Mouse (Mus musculus): ENCODE results near the gene Uimc1.

Uimc1 gene

GRCm38 (mm10) chr13:55040016-55040415 lies 60.1 kb downstream of the Uimc1 start:
- in situ Hi-C loops (cut with MboI), result no loop called here

DNA sequence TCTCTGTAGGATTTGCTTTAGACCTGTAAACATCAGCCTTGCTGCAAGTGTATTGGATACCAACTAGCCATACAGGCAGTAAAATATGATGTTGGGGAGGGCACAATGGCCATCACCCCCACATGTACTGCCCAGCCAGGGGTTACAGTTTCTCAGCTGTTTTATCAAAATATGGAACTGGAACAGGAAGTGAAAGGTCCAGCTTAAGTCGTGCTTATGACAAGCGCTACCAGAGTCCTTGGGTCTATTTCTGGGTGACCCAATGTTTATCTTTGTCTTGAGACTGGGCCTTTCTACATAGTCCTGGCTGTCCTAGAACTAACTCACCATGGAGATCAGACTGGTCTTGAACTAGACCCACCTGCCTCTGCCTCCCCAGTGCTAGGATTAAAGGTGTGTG lies 75.9 kb downstream of the Uimc1 start:
- in situ Hi-C loops (cut with MboI), result no loop called here

DNA sequence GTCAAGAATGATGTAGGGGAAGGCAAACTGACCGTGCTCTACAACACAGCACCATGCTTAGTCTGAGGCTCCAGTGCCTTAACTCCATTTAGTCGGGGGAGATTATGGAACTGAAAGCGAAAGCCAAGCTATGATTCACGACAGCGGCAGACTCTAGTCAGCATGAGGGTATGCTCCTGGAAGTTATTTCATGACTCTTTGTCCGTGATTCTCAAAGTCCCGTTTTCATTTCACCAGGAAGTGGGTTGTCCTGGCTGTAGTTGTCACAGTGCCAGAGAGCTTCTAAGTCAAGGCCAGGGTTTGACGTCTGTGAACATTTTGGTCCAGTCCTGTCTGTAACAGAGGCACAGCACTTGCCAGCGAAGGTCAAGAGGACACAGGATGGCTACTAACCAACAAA lies 77.4 kb downstream of the Uimc1 start:
- in situ Hi-C loops (cut with MboI), result no loop called here

- in situ Hi-C loops (cut with MboI), result no loop called here
These were observed 77.8 kb downstream of the Uimc1 start for GRCm38 (mm10) chr13:55022256-55022655.

GRCm38 (mm10) chr13:55021194-55021779 lies 78.8 kb downstream of the Uimc1 start, which contains the start of gene Hk3:
Gene Hk3 (minus strand): TSS chr13:55021385.
- in situ Hi-C loops (cut with MboI), result no loop called here

DNA sequence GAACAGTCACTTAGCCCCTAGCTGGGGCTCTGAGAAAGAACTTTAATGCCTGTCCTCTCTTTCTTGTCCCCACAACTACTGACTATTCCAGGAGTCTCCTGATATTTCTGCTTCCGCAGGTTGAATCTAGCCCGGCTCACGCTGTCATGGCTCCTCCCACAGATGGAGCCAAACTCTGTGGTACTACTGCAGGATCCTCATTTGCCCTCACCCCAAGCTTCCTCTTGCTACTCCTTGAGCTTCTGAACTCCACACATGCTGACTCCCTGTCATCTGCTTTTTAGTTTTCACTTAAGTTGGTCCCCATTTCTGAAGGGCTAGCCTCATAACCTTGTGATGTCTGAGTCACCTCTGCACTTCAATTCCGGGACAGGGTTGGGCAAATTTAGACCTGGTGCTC lies 80.0 kb downstream of the Uimc1 start:
- in situ Hi-C loops (cut with MboI), result no loop called here

DNA sequence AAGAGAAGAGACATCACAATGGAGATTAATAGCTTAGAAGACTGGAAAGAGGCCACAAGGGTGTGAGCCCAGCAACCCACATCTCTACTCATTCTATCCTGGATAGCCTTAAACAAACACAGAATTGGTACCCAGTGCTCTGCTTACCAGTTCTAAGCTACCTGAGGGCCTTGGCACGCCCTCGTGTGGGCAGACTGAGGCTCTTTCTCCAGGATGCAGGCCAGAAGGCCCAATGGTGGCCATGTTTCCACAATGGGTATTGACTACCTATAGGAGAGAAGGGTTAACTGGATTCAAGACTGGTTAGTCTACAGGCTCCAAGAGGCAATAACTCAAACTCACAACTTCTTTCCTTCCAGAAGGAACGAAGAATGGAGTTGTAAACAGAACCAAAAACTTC lies 80.9 kb downstream of the Uimc1 start:
- in situ Hi-C loops (cut with MboI), result no loop called here

- in situ Hi-C loops (cut with MboI), result no loop called here
These were observed 81.4 kb downstream of the Uimc1 start for GRCm38 (mm10) chr13:55018700-55019099.

- in situ Hi-C loops (cut with MboI), result no loop called here
These were observed 82.1 kb downstream of the Uimc1 start for GRCm38 (mm10) chr13:55017898-55018599.

DNA sequence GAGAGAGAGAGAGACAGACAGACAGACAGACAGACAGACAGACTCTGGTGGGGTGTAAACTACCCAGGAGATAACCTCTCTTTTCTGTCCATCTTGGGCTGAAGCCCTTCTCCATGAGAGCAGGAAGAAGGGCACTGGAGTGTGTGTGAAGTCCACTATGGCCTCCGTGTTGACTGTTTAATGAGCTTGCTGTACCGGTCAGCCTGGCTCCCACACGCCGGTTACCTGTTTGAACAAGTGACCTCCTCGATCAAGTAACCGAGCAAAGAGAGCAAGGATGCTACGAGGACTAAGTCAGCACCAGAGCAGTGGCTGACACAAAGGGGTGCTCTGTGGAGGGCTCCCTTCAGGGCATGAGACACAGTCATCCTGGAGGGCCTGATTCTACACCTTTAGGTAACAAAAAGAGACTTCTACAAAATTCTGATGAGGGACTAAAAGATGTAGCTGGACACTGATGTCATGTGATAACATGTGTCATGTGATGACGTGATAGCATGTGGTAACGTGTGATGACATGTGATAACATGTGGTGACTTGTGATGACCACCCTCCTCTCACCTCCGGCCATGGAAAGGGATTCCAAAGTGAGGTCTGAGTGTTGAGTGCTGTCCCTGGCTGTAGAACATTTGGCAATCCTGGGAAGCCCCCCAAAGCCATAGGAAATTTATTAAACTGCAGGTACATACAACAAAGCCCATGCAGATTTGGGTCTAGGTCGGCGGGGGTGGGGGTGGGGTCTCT lies 82.8 kb downstream of the Uimc1 start:
- in situ Hi-C loops (cut with MboI), result no loop called here

- in situ Hi-C loops (cut with MboI), result no loop called here
These were observed 85.6 kb downstream of the Uimc1 start for GRCm38 (mm10) chr13:55014451-55014850.

- in situ Hi-C loops (cut with MboI), result no loop called here
These were observed 86.3 kb downstream of the Uimc1 start for GRCm38 (mm10) chr13:55013702-55014344.

DNA sequence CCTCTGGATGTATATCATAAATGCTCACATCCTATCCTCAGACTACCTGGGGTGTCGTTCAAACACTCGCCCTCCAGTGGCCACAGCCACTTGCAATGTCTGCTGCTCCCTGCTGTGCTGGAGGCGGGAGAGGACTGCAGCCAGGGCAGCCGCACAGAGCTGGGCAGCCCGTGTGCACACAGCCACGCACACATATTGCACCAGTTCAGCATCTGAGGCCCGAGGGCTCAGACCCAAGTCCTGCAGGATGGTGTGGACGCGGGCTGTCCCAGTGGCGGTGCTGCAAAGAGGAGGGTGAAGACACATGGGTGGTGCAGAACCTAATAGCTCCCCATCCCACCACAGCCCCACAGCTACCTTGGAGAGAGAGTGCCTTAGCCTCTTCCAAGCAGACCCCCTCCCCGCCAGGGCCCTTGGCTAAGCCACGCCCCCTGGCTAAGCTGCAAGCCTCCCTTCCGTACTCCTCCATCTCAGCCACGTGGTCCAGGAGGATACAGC lies 88.1 kb downstream of the Uimc1 start:
- in situ Hi-C loops (cut with MboI), result no loop called here

DNA sequence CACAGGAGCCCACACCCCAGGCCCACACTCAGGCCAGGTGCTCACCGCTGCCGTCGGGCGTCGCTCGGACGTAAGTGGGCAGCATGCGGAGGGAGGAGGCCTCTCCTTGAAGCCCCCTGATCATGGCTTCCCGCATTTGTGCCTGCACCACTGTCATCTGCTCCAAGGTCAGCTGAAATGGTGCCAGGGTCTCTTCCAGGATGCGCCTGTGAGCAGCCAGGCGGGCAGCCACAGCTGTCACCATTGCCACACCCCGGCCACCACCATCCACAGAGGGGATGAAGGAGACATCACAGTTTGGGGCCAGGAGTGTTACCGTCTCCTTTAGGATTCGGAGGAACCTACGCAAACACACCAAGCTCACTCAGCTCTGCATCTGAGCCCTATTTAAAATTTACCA lies 89.0 kb downstream of the Uimc1 start:
- in situ Hi-C loops (cut with MboI), result no loop called here

DNA sequence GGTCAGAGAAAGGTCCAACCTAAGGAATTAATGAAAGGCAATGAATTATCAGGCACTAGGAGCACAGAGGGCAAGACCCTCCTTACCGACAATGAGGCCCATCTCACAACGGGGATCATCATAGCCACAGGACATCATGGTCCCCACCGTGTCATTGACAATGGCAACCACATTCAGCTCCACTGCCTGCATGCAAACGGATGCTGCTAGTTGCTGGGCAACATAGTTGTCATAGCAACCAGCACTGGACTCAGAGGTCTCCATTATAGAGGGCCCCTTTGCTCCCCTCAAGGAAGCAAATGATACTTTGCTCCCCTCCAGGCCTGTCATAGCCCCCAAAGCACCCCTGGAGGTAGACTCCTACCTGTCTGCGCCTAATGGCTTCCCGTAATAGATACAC lies 91.5 kb downstream of the Uimc1 start:
- in situ Hi-C loops (cut with MboI), result no loop called here

- in situ Hi-C loops (cut with MboI), result no loop called here
These were observed 93.7 kb downstream of the Uimc1 start for GRCm38 (mm10) chr13:55006415-55006742.

GRCm38 (mm10) chr13:55005691-55006414 lies 94.2 kb downstream of the Uimc1 start:
- in situ Hi-C loops (cut with MboI), result no loop called here

- in situ Hi-C loops (cut with MboI), result no loop called here
These were observed 95.5 kb downstream of the Uimc1 start for GRCm38 (mm10) chr13:55004646-55005045.

DNA sequence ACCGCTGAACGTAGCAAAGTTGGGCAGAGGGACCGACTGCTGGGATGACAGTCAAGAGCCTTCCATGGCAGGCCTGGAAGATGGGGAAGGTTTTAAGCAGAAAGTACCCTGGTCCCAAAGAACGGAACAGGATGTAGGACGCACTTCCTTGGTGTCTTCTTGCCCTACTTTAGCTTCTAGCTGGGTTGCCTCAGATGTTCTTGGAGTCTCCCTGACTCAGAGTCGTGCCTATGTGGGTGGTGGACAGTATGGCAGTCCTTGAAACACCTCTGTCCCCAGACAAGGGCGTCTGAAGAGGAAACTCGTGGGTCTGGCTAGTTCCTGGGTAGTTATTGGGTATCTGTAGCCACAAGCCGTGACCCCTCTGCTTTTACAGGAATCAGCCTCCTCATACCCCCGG lies 98.0 kb downstream of the Uimc1 start:
- in situ Hi-C loops (cut with MboI), result no loop called here

GRCm38 (mm10) chr13:55000433-55000832 lies 99.7 kb downstream of the Uimc1 start:
- in situ Hi-C loops (cut with MboI), result no loop called here

GRCm38 (mm10) chr13:54997568-54997967 lies 102.5 kb downstream of the Uimc1 start:
- in situ Hi-C loops (cut with MboI), result no loop called here

DNA sequence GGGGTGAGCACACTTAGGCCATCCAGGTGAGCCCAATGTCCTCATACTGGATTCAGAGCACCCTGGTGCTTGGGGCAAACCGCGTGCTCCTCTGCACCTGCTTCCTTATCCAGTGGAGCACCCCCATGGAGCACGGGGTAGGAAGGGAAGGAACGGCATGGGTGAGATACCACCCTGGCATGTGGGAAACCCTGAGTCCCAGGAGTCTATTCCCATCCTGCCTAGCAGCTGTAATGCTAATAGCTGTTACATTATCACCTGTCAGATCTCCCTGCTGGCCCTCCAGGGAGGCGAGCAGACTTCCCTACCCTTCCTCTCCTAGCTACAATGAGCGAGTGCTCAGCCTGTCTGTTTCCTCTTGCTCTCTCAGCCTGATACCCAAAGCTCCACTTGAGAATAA lies 104.9 kb downstream of the Uimc1 start:
- in situ Hi-C loops (cut with MboI), result no loop called here

Data from mature B cell (primary cell).